Mouse (Mus musculus) cerebellum, adult 2 months (tissue): ENCODE data around the gene Pcdh7.

Experiments used
- CTCF ChIP-seq: fragments of 200-500 bp; IDR thresholded peaks from 2 replicates; pipeline ENCODE4 v1.5.1; 2011; ENCODE audit warnings: low read depth, mild to moderate bottlenecking, control low read depth, low read length, moderate library complexity, borderline replicate concordance; ENCODE audit not compliant: insufficient read depth
- POLR2A ChIP-seq: fragments of 200-500 bp; IDR thresholded peaks from 2 replicates; pipeline ENCODE4 v1.6.1; 2011; ENCODE audit warnings: low read length, control low read depth, borderline replicate concordance; ENCODE audit not compliant: insufficient read depth

DNA sequence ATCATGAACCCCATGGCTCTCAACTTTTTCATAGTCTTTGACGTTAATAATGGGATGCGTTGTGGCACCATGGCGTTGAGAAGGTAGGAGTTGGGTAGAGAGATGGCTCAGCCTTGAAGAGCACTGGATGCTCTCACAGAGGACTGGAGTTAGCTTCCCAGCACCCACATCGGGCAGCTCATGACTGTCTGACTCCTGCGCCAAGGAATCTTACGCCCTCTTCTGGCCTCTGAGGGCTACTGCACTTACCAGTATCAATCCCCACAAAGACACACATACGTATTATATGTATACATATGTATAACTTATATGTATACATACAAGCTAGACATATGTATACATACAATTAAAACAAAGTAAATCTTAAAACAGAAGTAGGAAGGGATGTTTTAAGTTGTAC is 51.9 kb downstream of the Pcdh7 start:
- TF ChIP-seq CTCF: no peak
- TF ChIP-seq POLR2A: no peak
